Mouse (Mus musculus) limb, embryonic 13.5 days (tissue): ENCODE results near the gene Mrpl58. TPM values are rescaled to one million over a fixed set of nuclear protein-coding genes. Genes with fewer than 3 reads are reported as not detected.

ENCODE experiments used
- ATAC-seq: fragments of 200-750 bp; cut with Nextera tagmentation; 2 replicates; pipeline ENCODE4 v1.8.0; 2017; ENCODE audit warnings: low read depth, moderate number of reproducible peaks, moderate TSS enrichment; ENCODE audit not compliant: low FRiP score
- H3K27ac ChIP-seq: fragments of 300-500 bp; sonication (generic); 2 replicates; pipeline ENCODE4 v1.5.1; 2015; ENCODE audit warnings: inconsistent platforms, mild to moderate bottlenecking, moderate library complexity
- H3K27me3 ChIP-seq: fragments of 300-500 bp; sonication (generic); 2 replicates; pipeline ENCODE4 v1.6.1; 2015; ENCODE audit warnings: mild to moderate bottlenecking, inconsistent platforms
- H3K36me3 ChIP-seq: fragments of 300-500 bp; sonication (generic); 2 replicates; pipeline ENCODE4 v1.6.1; 2015; ENCODE audit warnings: inconsistent platforms, mild to moderate bottlenecking, moderate library complexity
- H3K4me1 ChIP-seq: fragments of 300-500 bp; sonication (generic); 2 replicates; pipeline ENCODE4 v1.6.1; 2015; ENCODE audit warnings: inconsistent platforms
- H3K4me2 ChIP-seq: fragments of 300-500 bp; sonication (generic); replicated peaks from 2 replicates; pipeline ENCODE4 v1.6.1; 2015; ENCODE audit warnings: inconsistent platforms, mild to moderate bottlenecking, moderate library complexity
- H3K4me3 ChIP-seq: fragments of 300-500 bp; sonication (generic); 2 replicates; pipeline ENCODE4 v1.5.1; 2015; ENCODE audit warnings: moderate library complexity, mild to moderate bottlenecking, inconsistent platforms
- H3K9ac ChIP-seq: fragments of 300-500 bp; sonication (generic); 2 replicates; pipeline ENCODE4 v1.6.1; 2015; ENCODE audit warnings: mild to moderate bottlenecking, inconsistent platforms
- H3K9me3 ChIP-seq: fragments of 300-500 bp; sonication (generic); 2 replicates; pipeline ENCODE4 v1.6.1; 2016; ENCODE audit warnings: inconsistent platforms
- WGBS: fragments of 180-500 bp; shearing (Covaris S2); methylation state at CpG from one replicate; pipeline ENCODE4 v1.1.7; 2015; 5-methylcytosine and 5-hydroxymethylcytosine counted together
- polyA plus RNA-seq: library from polyadenylated mRNA; unstranded; fragments of >200 nt; fragmentation: Nextera tagmentation; extraction: Ambion mirVana; gene quantifications from 2 replicates; pipeline ENCODE4 v1.2.1, GENCODE M21; 2015

Gene Mrpl58
- polyA plus RNA-seq, 1 experiment from 2014 or later = 178 TPM

- H3K9me3 ChIP-seq = no peaks in the 10 kb centered on the region
Measured at GRCm38 (mm10) chr11:115372015-115372414, 31.5 kb upstream of the Mrpl58 start.

GRCm38 (mm10) chr11:115372737-115373136 lies 30.8 kb upstream of the Mrpl58 start:
- Histone ChIP-seq H3K27ac (no peak overlapping the region), H3K9ac (no peak overlapping the region), H3K9me3 (no peaks in the 10 kb centered on the region), H3K4me3 (no peak overlapping the region), H3K4me1 (peaks cover 9% of the 10 kb centered on the region), H3K36me3 (no peaks in the 10 kb centered on the region), H3K27me3 (peaks cover 84% of the 10 kb centered on the region), H3K4me2 (no peak overlapping the region)
- no peak for ATAC-seq
- WGBS = 46% methylated on average over 2 of the region's 2 CpGs

More at GRCm38 (mm10) chr11:115372015-115372414, 31.5 kb upstream of the Mrpl58 start:
- Histone ChIP-seq H3K9ac (no peak overlapping the region), H3K27me3 (peaks cover 91% of the 10 kb centered on the region), H3K36me3 (no peaks in the 10 kb centered on the region), H3K4me1 (peaks cover 16% of the 10 kb centered on the region), H3K4me2 (no peak overlapping the region), H3K4me3 (no peak overlapping the region), H3K27ac (no peak overlapping the region)
- 59% methylated on average over 1 of the region's 1 CpGs for WGBS
- ATAC-seq = no peak

GRCm38 (mm10) chr11:115373805-115374694 lies 29.5 kb upstream of the Mrpl58 start:
- no peak overlapping the region for H3K27ac ChIP-seq
- no peaks in the 10 kb centered on the region for H3K9me3 ChIP-seq
- ATAC-seq = no peak
- H3K36me3 ChIP-seq = no peaks in the 10 kb centered on the region
- H3K9ac ChIP-seq = peak overlapping the region; percentile 50
- H3K4me2 ChIP-seq = peak overlapping the region; percentile 66
- peak overlapping the region; percentile 38 for H3K4me3 ChIP-seq
- H3K4me1 ChIP-seq = peaks cover 8% of the 10 kb centered on the region
- WGBS = 3% methylated on average over 30 of the region's 30 CpGs
- peaks cover 73% of the 10 kb centered on the region for H3K27me3 ChIP-seq

- Histone ChIP-seq H3K27ac (no peak overlapping the region), H3K9ac (no peak overlapping the region), H3K36me3 (no peaks in the 10 kb centered on the region), H3K27me3 (peaks cover 65% of the 10 kb centered on the region), H3K4me3 (no peak overlapping the region), H3K9me3 (no peaks in the 10 kb centered on the region), H3K4me1 (peaks cover 8% of the 10 kb centered on the region), H3K4me2 (peak overlapping the region; percentile 66; the same call in 1 of the 2 replicates)
- WGBS = 64% methylated on average over 12 of the region's 12 CpGs
- ATAC-seq = no peak
Measured at GRCm38 (mm10) chr11:115374695-115375425, 28.7 kb upstream of the Mrpl58 start.

GRCm38 (mm10) chr11:115376722-115377121 lies 26.8 kb upstream of the Mrpl58 start:
- WGBS = 64% methylated on average over 7 of the region's 7 CpGs
- no peak overlapping the region for H3K27ac ChIP-seq
- H3K9ac ChIP-seq = no peak overlapping the region
- peaks cover 46% of the 10 kb centered on the region for H3K27me3 ChIP-seq
- no peak overlapping the region for H3K4me3 ChIP-seq
- no peaks in the 10 kb centered on the region for H3K9me3 ChIP-seq
- H3K4me1 ChIP-seq = peaks cover 15% of the 10 kb centered on the region
- no peak for ATAC-seq
- no peak overlapping the region for H3K4me2 ChIP-seq
- no peaks in the 10 kb centered on the region for H3K36me3 ChIP-seq

GRCm38 (mm10) chr11:115377254-115377653 lies 26.3 kb upstream of the Mrpl58 start:
- H3K4me1 ChIP-seq = peaks cover 15% of the 10 kb centered on the region
- H3K27ac ChIP-seq = no peak overlapping the region
- ATAC-seq = no peak
- no peaks in the 10 kb centered on the region for H3K36me3 ChIP-seq
- 75% methylated on average over 4 of the region's 4 CpGs for WGBS
- H3K9me3 ChIP-seq = no peaks in the 10 kb centered on the region
- H3K4me3 ChIP-seq = no peak overlapping the region
- no peak overlapping the region for H3K9ac ChIP-seq
- no peak overlapping the region for H3K4me2 ChIP-seq
- H3K27me3 ChIP-seq = peaks cover 41% of the 10 kb centered on the region

- WGBS = 84% methylated on average over 7 of the region's 7 CpGs
- no peak overlapping the region for H3K4me2 ChIP-seq
- no peak for ATAC-seq
- no peaks in the 10 kb centered on the region for H3K36me3 ChIP-seq
- H3K4me1 ChIP-seq = peaks cover 20% of the 10 kb centered on the region
- H3K27ac ChIP-seq = no peak overlapping the region
- peaks cover 35% of the 10 kb centered on the region for H3K27me3 ChIP-seq
- no peak overlapping the region for H3K9ac ChIP-seq
- H3K9me3 ChIP-seq = no peaks in the 10 kb centered on the region
- H3K4me3 ChIP-seq = no peak overlapping the region
Measured at GRCm38 (mm10) chr11:115377854-115378253, 25.7 kb upstream of the Mrpl58 start.

- H3K4me2 ChIP-seq = peak overlapping the region; percentile 87
- H3K9ac ChIP-seq = peak overlapping the region; percentile 90; the same call in 1 of the 2 replicates
- H3K27me3 ChIP-seq = peaks cover under 1% of the 10 kb centered on the region; the same call in 1 of the 2 replicates
- H3K4me3 ChIP-seq = peak overlapping the region; percentile 80
- H3K36me3 ChIP-seq = no peaks in the 10 kb centered on the region
- peaks cover 38% of the 10 kb centered on the region for H3K4me1 ChIP-seq
- no peaks in the 10 kb centered on the region for H3K9me3 ChIP-seq
- no peak for ATAC-seq
- no peak overlapping the region; the same call in 1 of the 2 replicates for H3K27ac ChIP-seq
- WGBS = 6% methylated on average over 9 of the region's 9 CpGs
Measured at GRCm38 (mm10) chr11:115381276-115381675, 22.3 kb upstream of the Mrpl58 start.

GRCm38 (mm10) chr11:115381743-115382539 lies 21.6 kb upstream of the Mrpl58 start, which contains the start of gene Cdr2l:
TSS of gene Cdr2l (plus strand) at chr11:115381916.
- under 1% methylated on average over 76 of the region's 76 CpGs for WGBS
- Histone ChIP-seq H3K4me3 (peak within 1 kb of the TSS; percentile 80), H3K4me1 (peaks cover 38% of the 10 kb centered on the region), H3K9me3 (no peaks in the 10 kb centered on the region), H3K36me3 (no peaks in the 10 kb centered on the region), H3K27ac (peak within 1 kb of the TSS; percentile 85), H3K9ac (peak within 1 kb of the TSS; percentile 90), H3K27me3 (no peaks in the 10 kb centered on the region), H3K4me2 (peak within 1 kb of the TSS; percentile 87)
- ATAC-seq = peak; percentile 90

GRCm38 (mm10) chr11:115382891-115383290 lies 20.7 kb upstream of the Mrpl58 start:
- Histone ChIP-seq H3K9me3 (no peaks in the 10 kb centered on the region), H3K27me3 (no peaks in the 10 kb centered on the region), H3K4me2 (peak overlapping the region; percentile 87), H3K36me3 (no peaks in the 10 kb centered on the region), H3K4me1 (peaks cover 38% of the 10 kb centered on the region), H3K27ac (no peak overlapping the region), H3K4me3 (peak overlapping the region; percentile 80), H3K9ac (peak overlapping the region; percentile 90)
- ATAC-seq = no peak
- WGBS = 15% methylated on average over 5 of the region's 5 CpGs

GRCm38 (mm10) chr11:115383701-115384474 lies 19.7 kb upstream of the Mrpl58 start:
- ATAC-seq = no peak
- Histone ChIP-seq H3K9me3 (no peaks in the 10 kb centered on the region), H3K4me3 (peak overlapping the region; percentile 80), H3K36me3 (no peaks in the 10 kb centered on the region), H3K9ac (peak overlapping the region; percentile 90), H3K4me2 (peak overlapping the region; percentile 87), H3K27ac (no peak overlapping the region; the same call in 1 of the 2 replicates), H3K27me3 (no peaks in the 10 kb centered on the region), H3K4me1 (peaks cover 38% of the 10 kb centered on the region)
- WGBS = 53% methylated on average over 16 of the region's 16 CpGs
